9 mouse cellular contexts compared by ENCODE assay signal in genomic region chr16:8883674-8884241, GRCm38 (mm10). TPM values are rescaled to one million over a fixed set of nuclear protein-coding genes. Genes with fewer than 3 reads are reported as not detected.
A peak's percentile ranks its signal among the peaks of the same experiment; 100 is the strongest.
DNase-seq lines count a peak whose midpoint lies in the region; ATAC-seq and TF ChIP-seq lines count a peak whose summit lies in the region.
"Had no signal": no experiment of that assay in that cellular context is flagged by ENCODE, and none has a peak within 500 bp of the region (broad histone marks: within the 10 kb centered on the region; RNA-seq: fewer than 3 reads in every experiment).

No protein-coding gene starts in this region.

- H3K27me3 ChIP-seq in embryonic facial prominence, embryonic 13.5 days, result no peaks in the 10 kb centered on the region
- no peaks in the 10 kb centered on the region for H3K27me3 ChIP-seq in heart, embryonic 10.5 days (ENCODE audit: insufficient read depth, poor library complexity, severe bottlenecking)
- H3K27me3 ChIP-seq in liver, embryonic 16.5 days (ENCODE audit: control insufficient read depth, insufficient read depth, low read depth, low read length), result no peaks in the 10 kb centered on the region
- H3K27me3 ChIP-seq in neural tube, embryonic 14.5 days (ENCODE audit: control insufficient read depth, insufficient read depth, low read length), result no peaks in the 10 kb centered on the region
- H3K27me3 ChIP-seq in testis, adult 2 months (ENCODE audit: control insufficient read depth, insufficient read depth, low read length), result no peaks in the 10 kb centered on the region
- H3K27me3 ChIP-seq: limb, embryonic 12.5 days had no signal

- 0 out of 2 replicates have a peak overlapping the region, but pooled peaks have one; percentile 32 for H3K9ac ChIP-seq in embryonic facial prominence, embryonic 13.5 days
- H3K9ac ChIP-seq in liver, embryonic 16.5 days (ENCODE audit: low read depth, low read length), result no peak overlapping the region
- H3K9ac ChIP-seq in neural tube, embryonic 14.5 days (replicated peaks; ENCODE audit: low read depth, low read length), result no peak overlapping the region
- H3K9ac ChIP-seq: limb, embryonic 12.5 days had no signal

- ATAC-seq in embryonic facial prominence, embryonic 13.5 days (ENCODE audit: insufficient number of reproducible peaks, insufficient read depth, low FRiP score, low TSS enrichment, low read depth), result no peak
- ATAC-seq in liver, embryonic 16.5 days (ENCODE audit: low read depth), result no peak
- peak; percentile 60; the same call in 1 of the 2 replicates for ATAC-seq in neural tube, embryonic 14.5 days (ENCODE audit: low read depth)

- no peak overlapping the region for H3K27ac ChIP-seq in embryonic facial prominence, embryonic 13.5 days
- no peak overlapping the region for H3K27ac ChIP-seq in heart, embryonic 10.5 days
- H3K27ac ChIP-seq in liver, embryonic 16.5 days (ENCODE audit: low read length), result no peak overlapping the region
- no peak overlapping the region for H3K27ac ChIP-seq in neural tube, embryonic 14.5 days (ENCODE audit: low read depth, low read length)
- H3K27ac ChIP-seq in testis, adult 2 months (ENCODE audit: control insufficient read depth, insufficient read depth, low read depth, low read length), result no peak overlapping the region
- H3K27ac ChIP-seq: limb, embryonic 12.5 days had no signal

- H3K4me1 ChIP-seq in embryonic facial prominence, embryonic 13.5 days, result no peaks in the 10 kb centered on the region
- peaks cover 7% of the 10 kb centered on the region; the same call in 1 of the 2 replicates for H3K4me1 ChIP-seq in heart, embryonic 10.5 days
- no peaks in the 10 kb centered on the region for H3K4me1 ChIP-seq in liver, embryonic 16.5 days (ENCODE audit: control insufficient read depth, low read depth, low read length)
- no peaks in the 10 kb centered on the region for H3K4me1 ChIP-seq in neural tube, embryonic 14.5 days (ENCODE audit: control insufficient read depth, insufficient read depth, low read length)
- no peaks in the 10 kb centered on the region; the same call in 1 of the 2 replicates for H3K4me1 ChIP-seq in testis, adult 2 months (ENCODE audit: control insufficient read depth, insufficient read depth, low read length)
- H3K4me1 ChIP-seq: limb, embryonic 12.5 days had no signal

- 46% methylated on average over 11 of the region's 11 CpGs for WGBS in embryonic facial prominence, embryonic 13.5 days
- WGBS in heart, embryonic 10.5 days, result 40% methylated on average over 11 of the region's 11 CpGs
- WGBS in liver, embryonic 16.5 days (ENCODE audit: insufficient replicate concordance), result 34% methylated on average over 11 of the region's 11 CpGs
- 43% methylated on average over 11 of the region's 11 CpGs for WGBS in neural tube, embryonic 14.5 days

- TF ChIP-seq POLR2A in testis, adult 2 months (IDR thresholded peaks at IDR 0.05; ENCODE audit: control insufficient read depth, low read depth, low read length), result no peak

- peak overlapping the region; percentile 28; the same call in 1 of the 2 replicates for H3K4me2 ChIP-seq in embryonic facial prominence, embryonic 13.5 days
- H3K4me2 ChIP-seq in liver, embryonic 16.5 days (ENCODE audit: low read depth, low read length), result peak overlapping the region; percentile 35; the same call in 1 of the 2 replicates
- H3K4me2 ChIP-seq in neural tube, embryonic 14.5 days (ENCODE audit: low read depth, low read length), result no peak overlapping the region
- H3K4me2 ChIP-seq: limb, embryonic 12.5 days had no signal

- H3K4me3 ChIP-seq in embryonic facial prominence, embryonic 13.5 days, result no peak overlapping the region
- no peak overlapping the region for H3K4me3 ChIP-seq in heart, embryonic 10.5 days
- no peak overlapping the region for H3K4me3 ChIP-seq in liver, embryonic 16.5 days (ENCODE audit: low read depth, low read length)
- no peak overlapping the region for H3K4me3 ChIP-seq in neural tube, embryonic 14.5 days (ENCODE audit: low read depth, low read length)
- H3K4me3 ChIP-seq in testis, adult 2 months (ENCODE audit: control insufficient read depth, low read depth, low read length), result peak overlapping the region; percentile 57
- H3K4me3 ChIP-seq: limb, embryonic 12.5 days had no signal

- peak; percentile 98 for TF ChIP-seq CTCF in testis, adult 2 months (IDR thresholded peaks at IDR 0.05; ENCODE audit: control insufficient read depth, insufficient read depth, insufficient replicate concordance, low read depth, low read length)

- H3K9me3 ChIP-seq in embryonic facial prominence, embryonic 13.5 days, result no peaks in the 10 kb centered on the region
- H3K9me3 ChIP-seq in heart, embryonic 10.5 days, result no peaks in the 10 kb centered on the region
- H3K9me3 ChIP-seq in liver, embryonic 16.5 days (replicated peaks; ENCODE audit: control insufficient read depth, low read length), result no peaks in the 10 kb centered on the region
- no peaks in the 10 kb centered on the region for H3K9me3 ChIP-seq in neural tube, embryonic 14.5 days (ENCODE audit: control insufficient read depth, low read length)
- H3K9me3 ChIP-seq: limb, embryonic 12.5 days had no signal

- no peaks in the 10 kb centered on the region for H3K36me3 ChIP-seq in embryonic facial prominence, embryonic 13.5 days
- H3K36me3 ChIP-seq in heart, embryonic 10.5 days, result no peaks in the 10 kb centered on the region
- no peaks in the 10 kb centered on the region for H3K36me3 ChIP-seq in liver, embryonic 16.5 days (ENCODE audit: control insufficient read depth, insufficient read depth)
- H3K36me3 ChIP-seq in neural tube, embryonic 14.5 days (ENCODE audit: control insufficient read depth, insufficient read depth, low read length), result no peaks in the 10 kb centered on the region
- H3K36me3 ChIP-seq in testis, adult 2 months (ENCODE audit: control insufficient read depth, insufficient read depth, low read length), result no peaks in the 10 kb centered on the region
- H3K36me3 ChIP-seq: limb, embryonic 12.5 days had no signal

- peak; percentile 61 for DNase-seq in CD4-positive helper T cell, adult 2 months (ENCODE audit: low read depth, low spot score)
- DNase-seq in adrenal gland, postnatal 4 days (ENCODE audit: low spot score in 2 of 2), result peak; percentile 81 to 83
- peak; percentile 89 for DNase-seq in heart, embryonic 10.5 days (ENCODE audit: low spot score)
- peak; percentile 71 to 91 for DNase-seq in kidney, postnatal 36 days

RNA-seq across cellular contexts. Expression of gene 1810013L24Rik, which starts 53.9 kb away (rescaled TPM):
- 10 to 100 TPM; 80.3 to 82.8 TPM for total RNA-seq in adrenal gland, postnatal 4 days (2021)
- polyA plus RNA-seq in embryonic facial prominence, embryonic 13.5 days (2015; fragmentation: Nextera tagmentation; extraction: Ambion mirVana), result 22.7 and 23.7 TPM in 2 replicates
- polyA plus RNA-seq in heart, embryonic 10.5 days (2016; fragmentation: Nextera tagmentation; extraction: Ambion mirVana), result 17.3 and 21.3 TPM in 2 replicates
- polyA plus RNA-seq in liver, embryonic 16.5 days (2015; fragmentation: Nextera tagmentation; extraction: Ambion mirVana), result 10.9 TPM in 2 replicates
- 21.9 and 26.7 TPM in 2 replicates for polyA plus RNA-seq in neural tube, embryonic 14.5 days (2014; fragmentation: Nextera tagmentation; extraction: Ambion mirVana)
- polyA plus RNA-seq in testis, adult 2 months (2012; rRNA removed), result 34.8 and 46.6 TPM in 2 replicates
